Mouse (Mus musculus) bone marrow macrophage, adult 2 months (primary cell): Measurements from ENCODE around the gene Parp14.

Experiments used
- CTCF ChIP-seq: IDR thresholded peaks from 2 replicates; pipeline ENCODE4 v1.5.1; 2012; ENCODE audit warnings: low read depth, mild to moderate bottlenecking, low read length, moderate library complexity
- POLR2A ChIP-seq: IDR thresholded peaks from 2 replicates; pipeline ENCODE4 v1.6.1; 2012; ENCODE audit warnings: mild to moderate bottlenecking, low read depth, low read length, borderline replicate concordance

GRCm38 (mm10) chr16:35806973-35807662 lies 64.2 kb downstream of the Parp14 start:
- TF ChIP-seq CTCF (no peak), POLR2A (no peak)
